Mouse (Mus musculus) intestine, embryonic 14.5 days (tissue): Measurements from ENCODE around the gene Fdxacb1. TPM values are rescaled to one million over a fixed set of nuclear protein-coding genes. Genes with fewer than 3 reads are reported as not detected.

Experiments
- ATAC-seq: fragments of 200-750 bp; cut with Nextera tagmentation; replicated peaks from 2 replicates; pipeline ENCODE4 v1.8.0; 2017; ENCODE audit warnings: low read depth, moderate number of reproducible peaks, moderate TSS enrichment, moderate library complexity; ENCODE audit not compliant: low FRiP score, low TSS enrichment
- DNase-seq: peaks from one replicate; pipeline ENCODE4 v3.0.0-alpha.2; 2018; ENCODE audit warnings: low spot score
- H3K27ac ChIP-seq: fragments of 300-500 bp; sonication (generic); 2 replicates; pipeline ENCODE4 v1.5.1; 2014; ENCODE audit warnings: low read depth, mild to moderate bottlenecking, control low read depth
- H3K27me3 ChIP-seq: fragments of 300-500 bp; sonication (generic); replicated peaks from 2 replicates; pipeline ENCODE4 v1.6.1; 2014; ENCODE audit warnings: low read length, control low read depth; ENCODE audit not compliant: control insufficient read depth, insufficient read depth
- H3K36me3 ChIP-seq: fragments of 300-500 bp; sonication (generic); 2 replicates; pipeline ENCODE4 v1.6.1; 2014; ENCODE audit warnings: low read length, control low read depth; ENCODE audit not compliant: control insufficient read depth, insufficient read depth
- H3K4me1 ChIP-seq: fragments of 300-500 bp; sonication (generic); replicated peaks from 2 replicates; pipeline ENCODE4 v1.6.1; 2014; ENCODE audit warnings: low read length, control low read depth, mixed read lengths; ENCODE audit not compliant: control insufficient read depth, insufficient read depth
- H3K4me2 ChIP-seq: fragments of 300-500 bp; sonication (generic); 2 replicates; pipeline ENCODE4 v1.6.1; 2014; ENCODE audit warnings: low read length
- H3K4me3 ChIP-seq: fragments of 300-500 bp; sonication (generic); 2 replicates; pipeline ENCODE4 v1.5.1; 2014; ENCODE audit warnings: low read depth, low read length, control low read depth, mixed read lengths
- H3K9ac ChIP-seq: fragments of 300-500 bp; sonication (generic); 2 replicates; pipeline ENCODE4 v1.6.1; 2014; ENCODE audit warnings: mild to moderate bottlenecking, low read length
- H3K9me3 ChIP-seq: fragments of 300-500 bp; sonication (generic); 2 replicates; pipeline ENCODE4 v1.6.1; 2016; ENCODE audit warnings: low read length, control low read depth; ENCODE audit not compliant: control insufficient read depth
- WGBS: fragments of 180-500 bp; shearing (Covaris S2); extraction: QIAGEN DNeasy Blood & Tissue Kit; methylation state at CpG from one replicate; pipeline ENCODE4 v1.1.7; 2014; 5-methylcytosine and 5-hydroxymethylcytosine counted together
- polyA plus RNA-seq: library from polyadenylated mRNA; unstranded; fragments of >200 nt; fragmentation: Nextera tagmentation; extraction: Ambion mirVana; gene quantifications from 2 replicates; pipeline ENCODE4 v1.2.1, GENCODE M21; 2014

Gene Fdxacb1
- polyA plus RNA-seq, 1 experiment from 2014 or later, result 13.5 TPM

DNA sequence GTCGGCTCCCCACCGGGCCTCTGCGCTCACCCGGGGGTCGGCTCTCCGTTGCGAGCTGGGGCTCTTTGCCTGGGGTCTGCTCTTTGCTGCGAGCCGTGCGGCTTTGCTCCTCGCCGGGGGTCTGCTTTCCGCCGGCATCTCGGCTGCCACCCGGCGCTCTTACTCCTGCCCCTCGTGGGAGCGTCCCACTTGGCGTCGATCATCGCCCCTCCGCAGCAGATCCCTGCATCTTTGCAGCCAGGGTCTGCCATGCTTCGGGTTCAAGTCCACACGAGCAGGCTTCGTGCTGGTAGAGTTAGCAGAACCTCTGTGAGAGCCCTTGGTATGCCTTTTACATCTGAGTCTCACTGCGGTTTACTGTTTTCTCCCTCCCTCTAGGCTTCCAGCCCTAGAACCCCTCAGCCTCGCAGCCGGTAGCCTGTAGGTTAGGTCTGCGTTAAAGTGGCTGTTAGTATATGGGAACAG lies 7.7 kb downstream of the Fdxacb1 start:
- peak; percentile 29 for ATAC-seq
- peaks cover 11% of the 10 kb centered on the region; the same call in 1 of the 2 replicates for H3K4me1 ChIP-seq
- peak overlapping the region; percentile 88 for H3K4me3 ChIP-seq
- no peaks in the 10 kb centered on the region for H3K27me3 ChIP-seq
- no peaks in the 10 kb centered on the region for H3K9me3 ChIP-seq
- WGBS, result 0% methylated on average over 28 of the region's 30 CpGs
- H3K9ac ChIP-seq, result peak overlapping the region; percentile 85
- DNase-seq, result no peak
- peaks cover 36% of the 10 kb centered on the region for H3K36me3 ChIP-seq
- peak overlapping the region; percentile 69 for H3K4me2 ChIP-seq
- H3K27ac ChIP-seq, result peak overlapping the region; percentile 88

DNA sequence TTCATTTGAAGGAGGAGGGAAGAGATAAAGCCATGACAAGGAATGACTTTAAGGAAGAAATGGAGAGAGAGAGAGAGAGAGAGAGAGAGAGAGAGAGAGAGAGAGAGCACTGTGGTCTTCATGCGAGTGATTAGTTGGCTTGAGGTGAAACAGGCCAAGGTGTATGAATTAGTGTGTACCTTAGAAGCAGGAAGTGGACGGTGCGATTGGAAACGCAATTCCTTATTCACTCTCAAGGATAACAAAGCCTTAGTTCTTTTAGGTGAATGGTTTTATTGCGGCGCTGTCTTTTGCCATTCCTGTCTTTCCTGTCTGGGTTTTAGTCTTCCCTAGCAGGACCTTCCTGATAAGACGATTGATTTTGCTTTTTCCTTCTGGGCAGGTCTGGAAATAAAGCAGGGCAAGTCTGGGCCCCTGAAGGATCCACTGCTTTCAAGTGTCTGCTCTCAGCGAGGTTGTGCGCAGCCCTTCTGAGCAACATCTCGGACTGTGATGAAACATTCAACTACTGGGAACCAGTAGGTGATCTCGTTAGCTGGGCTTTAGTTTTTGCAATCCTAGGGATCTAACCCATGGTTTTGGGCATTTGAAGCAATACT lies 8.2 kb downstream of the Fdxacb1 start:
- no peaks in the 10 kb centered on the region for H3K27me3 ChIP-seq
- WGBS, result 41% methylated on average over 11 of the region's 11 CpGs
- peak overlapping the region; percentile 85 for H3K9ac ChIP-seq
- H3K9me3 ChIP-seq, result no peaks in the 10 kb centered on the region
- peak overlapping the region; percentile 88; the same call in 1 of the 2 replicates for H3K27ac ChIP-seq
- DNase-seq (no peak), ATAC-seq (peak; percentile 53)
- H3K4me2 ChIP-seq, result peak overlapping the region; percentile 69
- peak overlapping the region; percentile 88 for H3K4me3 ChIP-seq
- peaks cover 38% of the 10 kb centered on the region for H3K36me3 ChIP-seq
- H3K4me1 ChIP-seq, result peaks cover 11% of the 10 kb centered on the region; the same call in 1 of the 2 replicates

DNA sequence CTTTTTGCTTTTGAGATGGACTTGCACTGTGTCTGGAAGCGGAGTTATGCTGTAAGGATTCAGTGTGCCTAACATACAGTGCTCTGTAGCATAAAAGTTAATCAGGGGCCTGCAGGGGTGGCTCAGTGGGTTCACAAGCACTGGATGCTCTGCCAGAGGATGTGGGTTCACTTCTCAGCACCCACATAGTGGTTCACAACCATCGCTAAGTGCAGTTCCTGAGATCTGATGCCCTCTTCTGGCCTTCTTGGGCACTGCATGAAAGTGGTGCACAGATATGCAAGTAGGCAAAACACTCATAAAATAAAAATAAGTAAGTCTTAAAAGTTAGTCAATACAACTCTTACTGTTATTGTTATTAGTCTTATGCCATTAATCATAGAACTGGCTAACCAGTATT lies 14.1 kb downstream of the Fdxacb1 start:
- Histone ChIP-seq H3K27me3 (no peaks in the 10 kb centered on the region), H3K9ac (no peak overlapping the region), H3K36me3 (peaks cover 88% of the 10 kb centered on the region), H3K4me3 (no peak overlapping the region), H3K9me3 (no peaks in the 10 kb centered on the region), H3K4me2 (no peak overlapping the region), H3K27ac (no peak overlapping the region), H3K4me1 (no peaks in the 10 kb centered on the region)
- DNase-seq, result peak; percentile 65
- no peak for ATAC-seq
- WGBS, result 75% methylated on average over 2 of the region's 2 CpGs

DNA sequence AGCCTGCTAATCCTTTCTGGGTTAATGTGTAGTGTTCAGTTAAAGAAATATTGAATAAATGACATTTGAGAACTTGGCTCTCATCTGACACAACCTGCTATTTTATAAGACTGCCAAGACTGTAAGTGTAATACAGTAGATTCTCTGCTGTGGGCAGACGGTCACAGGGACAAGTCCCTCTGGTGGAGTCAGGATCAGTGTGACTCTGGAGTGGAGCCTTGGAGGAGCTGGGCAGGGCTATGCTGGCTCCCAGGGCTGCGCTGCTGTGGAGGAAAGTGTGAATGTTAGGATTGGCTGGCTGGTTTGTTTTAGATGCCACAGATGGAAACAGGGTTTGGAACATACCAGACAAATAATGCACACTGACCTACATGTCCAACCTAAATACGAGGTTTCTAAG lies 27.2 kb downstream of the Fdxacb1 start:
- Histone ChIP-seq H3K9me3 (no peaks in the 10 kb centered on the region), H3K4me2 (no peak overlapping the region), H3K27ac (no peak overlapping the region), H3K4me1 (no peaks in the 10 kb centered on the region), H3K9ac (no peak overlapping the region), H3K27me3 (no peaks in the 10 kb centered on the region), H3K36me3 (peaks cover 68% of the 10 kb centered on the region), H3K4me3 (no peak overlapping the region)
- ATAC-seq (no peak), DNase-seq (no peak)
- 90% methylated on average over 3 of the region's 3 CpGs for WGBS

GRCm38 (mm10) chr9:50796776-50797175 lies 28.7 kb downstream of the Fdxacb1 start:
- no peak overlapping the region for H3K4me2 ChIP-seq
- no peaks in the 10 kb centered on the region for H3K27me3 ChIP-seq
- no peaks in the 10 kb centered on the region for H3K4me1 ChIP-seq
- 88% methylated on average over 8 of the region's 8 CpGs for WGBS
- DNase-seq (no peak), ATAC-seq (no peak)
- no peak overlapping the region for H3K27ac ChIP-seq
- H3K9me3 ChIP-seq, result no peaks in the 10 kb centered on the region
- no peak overlapping the region for H3K9ac ChIP-seq
- peaks cover 70% of the 10 kb centered on the region for H3K36me3 ChIP-seq
- H3K4me3 ChIP-seq, result no peak overlapping the region

- Histone ChIP-seq H3K27ac (no peak overlapping the region), H3K27me3 (no peaks in the 10 kb centered on the region), H3K4me2 (no peak overlapping the region), H3K4me1 (no peaks in the 10 kb centered on the region), H3K9ac (no peak overlapping the region), H3K36me3 (peaks cover 70% of the 10 kb centered on the region), H3K9me3 (no peaks in the 10 kb centered on the region), H3K4me3 (no peak overlapping the region)
- no peak for DNase-seq
- 95% methylated on average over 7 of the region's 7 CpGs for WGBS
- ATAC-seq, result no peak
Measured at GRCm38 (mm10) chr9:50797641-50798040, 29.6 kb downstream of the Fdxacb1 start.

DNA sequence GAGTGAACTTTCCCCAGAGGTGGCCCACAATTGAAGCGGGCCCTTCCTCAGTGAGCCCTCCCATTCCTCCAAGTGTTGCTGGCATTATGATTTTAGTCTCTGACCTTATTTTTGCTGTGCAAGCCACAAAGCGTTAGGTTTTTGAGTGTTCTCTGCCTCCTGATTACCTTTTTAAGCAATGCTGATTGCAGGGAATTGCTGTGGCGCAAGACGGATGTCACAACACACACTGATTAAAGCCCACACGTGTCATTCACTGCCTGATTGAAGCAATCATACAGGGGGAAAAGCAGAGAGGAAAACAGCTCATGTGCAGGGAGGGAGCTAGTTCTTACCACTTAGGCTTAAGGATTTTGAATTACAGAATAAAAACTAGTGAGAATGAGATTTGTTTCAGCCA lies 30.3 kb downstream of the Fdxacb1 start:
- H3K4me3 ChIP-seq, result no peak overlapping the region
- no peaks in the 10 kb centered on the region for H3K27me3 ChIP-seq
- H3K4me1 ChIP-seq, result no peaks in the 10 kb centered on the region
- DNase-seq, result no peak
- no peak overlapping the region for H3K4me2 ChIP-seq
- H3K9me3 ChIP-seq, result no peaks in the 10 kb centered on the region
- H3K36me3 ChIP-seq, result peaks cover 74% of the 10 kb centered on the region
- no peak for ATAC-seq
- 84% methylated on average over 5 of the region's 5 CpGs for WGBS
- H3K27ac ChIP-seq, result no peak overlapping the region
- H3K9ac ChIP-seq, result no peak overlapping the region

GRCm38 (mm10) chr9:50800985-50801384 lies 32.9 kb downstream of the Fdxacb1 start:
- Histone ChIP-seq H3K9me3 (no peaks in the 10 kb centered on the region), H3K4me2 (no peak overlapping the region), H3K27ac (no peak overlapping the region), H3K4me3 (no peak overlapping the region), H3K9ac (no peak overlapping the region), H3K4me1 (no peaks in the 10 kb centered on the region), H3K36me3 (peaks cover 80% of the 10 kb centered on the region), H3K27me3 (no peaks in the 10 kb centered on the region)
- DNase-seq, result no peak
- 53% methylated on average over 2 of the region's 2 CpGs for WGBS
- no peak for ATAC-seq

DNA sequence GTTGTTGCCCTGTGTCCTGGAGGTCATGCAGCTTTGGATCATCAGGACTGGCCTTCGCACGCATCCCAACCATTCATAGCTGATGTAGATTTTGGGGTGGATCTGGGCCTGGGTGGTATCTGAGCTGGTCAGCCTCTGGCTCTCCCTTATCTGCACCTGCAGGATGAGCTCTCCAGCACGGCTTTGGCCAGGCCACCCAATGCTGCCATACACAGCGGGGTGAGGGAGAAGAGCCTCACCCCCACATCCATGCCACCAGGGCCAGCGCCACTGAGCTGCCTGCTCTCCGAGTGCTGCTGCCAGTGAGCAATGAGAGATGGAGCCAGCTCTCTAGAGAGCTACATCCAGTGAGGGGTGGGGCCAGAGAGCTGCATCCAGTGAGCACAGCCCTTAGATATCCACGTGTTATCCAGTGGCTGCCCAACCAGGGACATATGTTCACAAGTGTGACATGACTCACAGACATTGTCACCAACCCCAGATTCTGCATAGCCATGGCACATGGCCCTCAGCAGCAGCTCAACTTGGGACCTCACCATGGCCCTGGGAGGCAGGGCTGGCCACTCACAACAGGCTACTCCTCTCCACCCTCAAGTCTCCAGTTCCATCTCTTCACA lies 35.1 kb downstream of the Fdxacb1 start:
- DNase-seq, result no peak
- Histone ChIP-seq H3K27me3 (no peaks in the 10 kb centered on the region), H3K9me3 (no peaks in the 10 kb centered on the region), H3K9ac (no peak overlapping the region), H3K27ac (no peak overlapping the region), H3K4me3 (no peak overlapping the region), H3K4me1 (no peaks in the 10 kb centered on the region), H3K4me2 (no peak overlapping the region), H3K36me3 (peaks cover 87% of the 10 kb centered on the region)
- no peak for ATAC-seq
- WGBS, result 93% methylated on average over 7 of the region's 7 CpGs
